Mouse (Mus musculus) kidney, embryonic 14.5 days (tissue): Measurements from ENCODE around the gene Mapk9. TPM values are rescaled to one million over a fixed set of nuclear protein-coding genes. Genes with fewer than 3 reads are reported as not detected.

Experiments
- ATAC-seq: fragments of 200-750 bp; cut with Nextera tagmentation; 2 replicates; pipeline ENCODE4 v1.8.0; 2017; ENCODE audit warnings: moderate number of reproducible peaks, mild to moderate bottlenecking, moderate TSS enrichment, moderate library complexity; ENCODE audit not compliant: low FRiP score, low TSS enrichment
- H3K27ac ChIP-seq: fragments of 300-500 bp; sonication (generic); 2 replicates; pipeline ENCODE4 v1.5.1; 2014; ENCODE audit warnings: low read depth, mild to moderate bottlenecking, low read length, moderate library complexity, mixed read lengths
- H3K27me3 ChIP-seq: fragments of 300-500 bp; sonication (generic); 2 replicates; pipeline ENCODE4 v1.6.1; 2014; ENCODE audit warnings: mild to moderate bottlenecking, low read length; ENCODE audit not compliant: control insufficient read depth, insufficient read depth
- H3K36me3 ChIP-seq: fragments of 300-500 bp; sonication (generic); 2 replicates; pipeline ENCODE4 v1.6.1; 2014; ENCODE audit warnings: low read length, mixed read lengths; ENCODE audit not compliant: control insufficient read depth, insufficient read depth
- H3K4me1 ChIP-seq: fragments of 300-500 bp; sonication (generic); 2 replicates; pipeline ENCODE4 v1.6.1; 2014; ENCODE audit warnings: low read length, mixed read lengths; ENCODE audit not compliant: control insufficient read depth, insufficient read depth
- H3K4me2 ChIP-seq: fragments of 300-500 bp; sonication (generic); replicated peaks from 2 replicates; pipeline ENCODE4 v1.6.1; 2014; ENCODE audit warnings: low read depth, mild to moderate bottlenecking, low read length
- H3K4me3 ChIP-seq: fragments of 300-500 bp; sonication (generic); 2 replicates; pipeline ENCODE4 v1.5.1; 2014; ENCODE audit warnings: mild to moderate bottlenecking, low read length
- H3K9ac ChIP-seq: fragments of 300-500 bp; sonication (generic); 2 replicates; pipeline ENCODE4 v1.6.1; 2014; ENCODE audit warnings: low read depth, mild to moderate bottlenecking, low read length, moderate library complexity
- H3K9me3 ChIP-seq: fragments of 300-500 bp; sonication (generic); 2 replicates; pipeline ENCODE4 v1.6.1; 2016; ENCODE audit warnings: low read length; ENCODE audit not compliant: control insufficient read depth
- WGBS: fragments of 180-500 bp; shearing (Covaris S2); extraction: QIAGEN DNeasy Blood & Tissue Kit; methylation state at CpG from one replicate; pipeline ENCODE4 v1.1.7; 2014; 5-methylcytosine and 5-hydroxymethylcytosine counted together
- polyA plus RNA-seq: library from polyadenylated mRNA; unstranded; fragments of >200 nt; fragmentation: Nextera tagmentation; extraction: Ambion mirVana; gene quantifications from 2 replicates; pipeline ENCODE4 v1.2.1, GENCODE M21; 2014

Gene Mapk9
- polyA plus RNA-seq, 1 experiment from 2014 or later: 33.9 TPM

GRCm38 (mm10) chr11:49832962-49833361 lies 13.6 kb upstream of the Mapk9 start:
- H3K9me3 ChIP-seq: no peaks in the 10 kb centered on the region
- H3K27ac ChIP-seq: no peak overlapping the region
- peaks cover 30% of the 10 kb centered on the region for H3K36me3 ChIP-seq
- no peaks in the 10 kb centered on the region for H3K4me1 ChIP-seq
- ATAC-seq: no peak
- no peak overlapping the region for H3K9ac ChIP-seq
- H3K27me3 ChIP-seq: no peaks in the 10 kb centered on the region
- no peak overlapping the region for H3K4me2 ChIP-seq
- 84% methylated on average over 5 of the region's 5 CpGs for WGBS
- no peak overlapping the region for H3K4me3 ChIP-seq

- no peaks in the 10 kb centered on the region for H3K4me1 ChIP-seq
- H3K36me3 ChIP-seq: peaks cover 31% of the 10 kb centered on the region
- 92% methylated on average over 6 of the region's 6 CpGs for WGBS
- no peak overlapping the region for H3K4me2 ChIP-seq
- no peak overlapping the region for H3K9ac ChIP-seq
- no peaks in the 10 kb centered on the region for H3K27me3 ChIP-seq
- no peak overlapping the region for H3K27ac ChIP-seq
- no peaks in the 10 kb centered on the region for H3K9me3 ChIP-seq
- ATAC-seq: no peak
- no peak overlapping the region for H3K4me3 ChIP-seq
Measured at GRCm38 (mm10) chr11:49834248-49834647, 12.3 kb upstream of the Mapk9 start.

- Histone ChIP-seq H3K4me3 (no peak overlapping the region), H3K9ac (no peak overlapping the region), H3K36me3 (peaks cover 27% of the 10 kb centered on the region), H3K9me3 (no peaks in the 10 kb centered on the region), H3K27ac (no peak overlapping the region), H3K4me1 (no peaks in the 10 kb centered on the region), H3K4me2 (no peak overlapping the region), H3K27me3 (no peaks in the 10 kb centered on the region)
- ATAC-seq: no peak
- 93% methylated on average over 11 of the region's 11 CpGs for WGBS
Measured at GRCm38 (mm10) chr11:49835257-49835956, 11.1 kb upstream of the Mapk9 start.

GRCm38 (mm10) chr11:49837717-49838407 lies 8.7 kb upstream of the Mapk9 start:
- Histone ChIP-seq H3K4me1 (no peaks in the 10 kb centered on the region), H3K27ac (no peak overlapping the region), H3K27me3 (no peaks in the 10 kb centered on the region), H3K9me3 (no peaks in the 10 kb centered on the region), H3K36me3 (peaks cover 25% of the 10 kb centered on the region), H3K4me2 (no peak overlapping the region), H3K4me3 (no peak overlapping the region), H3K9ac (no peak overlapping the region)
- WGBS: 72% methylated on average over 13 of the region's 13 CpGs
- no peak for ATAC-seq

GRCm38 (mm10) chr11:49840666-49841065 lies 5.9 kb upstream of the Mapk9 start:
- Histone ChIP-seq H3K27me3 (no peaks in the 10 kb centered on the region), H3K4me3 (no peak overlapping the region), H3K36me3 (peaks cover 10% of the 10 kb centered on the region), H3K4me1 (no peaks in the 10 kb centered on the region), H3K9ac (no peak overlapping the region), H3K4me2 (no peak overlapping the region), H3K27ac (no peak overlapping the region), H3K9me3 (no peaks in the 10 kb centered on the region)
- 63% methylated on average over 1 of the region's 1 CpGs for WGBS
- no peak for ATAC-seq

GRCm38 (mm10) chr11:49841886-49842285 lies 4.7 kb upstream of the Mapk9 start:
- H3K9me3 ChIP-seq: no peaks in the 10 kb centered on the region
- H3K36me3 ChIP-seq: peaks cover 6% of the 10 kb centered on the region
- no peak overlapping the region for H3K27ac ChIP-seq
- H3K4me1 ChIP-seq: no peaks in the 10 kb centered on the region
- no peak overlapping the region for H3K4me2 ChIP-seq
- H3K27me3 ChIP-seq: no peaks in the 10 kb centered on the region
- no peak overlapping the region for H3K9ac ChIP-seq
- H3K4me3 ChIP-seq: no peak overlapping the region
- no peak for ATAC-seq
- 53% methylated on average over 1 of the region's 1 CpGs for WGBS

GRCm38 (mm10) chr11:49842718-49843117 lies 3.8 kb upstream of the Mapk9 start:
- Histone ChIP-seq H3K4me2 (no peak overlapping the region), H3K36me3 (peaks cover 3% of the 10 kb centered on the region), H3K27ac (no peak overlapping the region), H3K9me3 (no peaks in the 10 kb centered on the region), H3K4me1 (peaks cover 4% of the 10 kb centered on the region; the same call in 1 of the 2 replicates), H3K27me3 (no peaks in the 10 kb centered on the region), H3K4me3 (no peak overlapping the region), H3K9ac (no peak overlapping the region)
- 36% methylated on average over 3 of the region's 3 CpGs for WGBS
- no peak for ATAC-seq

GRCm38 (mm10) chr11:49844311-49844710 lies 2.2 kb upstream of the Mapk9 start:
- WGBS: 90% methylated on average over 10 of the region's 10 CpGs
- H3K9ac ChIP-seq: no peak overlapping the region
- no peaks in the 10 kb centered on the region for H3K36me3 ChIP-seq
- H3K27ac ChIP-seq: no peak overlapping the region
- H3K27me3 ChIP-seq: no peaks in the 10 kb centered on the region
- no peak overlapping the region for H3K4me2 ChIP-seq
- H3K4me3 ChIP-seq: no peak overlapping the region
- H3K4me1 ChIP-seq: peaks cover 14% of the 10 kb centered on the region
- ATAC-seq: no peak
- H3K9me3 ChIP-seq: no peaks in the 10 kb centered on the region

GRCm38 (mm10) chr11:49844969-49845368 lies 1.6 kb upstream of the Mapk9 start:
- H3K4me1 ChIP-seq: peaks cover 14% of the 10 kb centered on the region
- H3K36me3 ChIP-seq: no peaks in the 10 kb centered on the region
- H3K9me3 ChIP-seq: no peaks in the 10 kb centered on the region
- WGBS: 56% methylated on average over 3 of the region's 3 CpGs
- H3K4me3 ChIP-seq: no peak overlapping the region
- no peak overlapping the region for H3K27ac ChIP-seq
- ATAC-seq: no peak
- no peak overlapping the region for H3K9ac ChIP-seq
- H3K4me2 ChIP-seq: no peak overlapping the region
- no peaks in the 10 kb centered on the region for H3K27me3 ChIP-seq
